Mouse (Mus musculus): ENCODE measurements around the gene Nme4.
"Not testable (repeated sequence)": the region's sequence is repeated elsewhere in the genome, so short reads cannot be mapped to it uniquely, and the experiment has no call there.

Gene Nme4

DNA sequence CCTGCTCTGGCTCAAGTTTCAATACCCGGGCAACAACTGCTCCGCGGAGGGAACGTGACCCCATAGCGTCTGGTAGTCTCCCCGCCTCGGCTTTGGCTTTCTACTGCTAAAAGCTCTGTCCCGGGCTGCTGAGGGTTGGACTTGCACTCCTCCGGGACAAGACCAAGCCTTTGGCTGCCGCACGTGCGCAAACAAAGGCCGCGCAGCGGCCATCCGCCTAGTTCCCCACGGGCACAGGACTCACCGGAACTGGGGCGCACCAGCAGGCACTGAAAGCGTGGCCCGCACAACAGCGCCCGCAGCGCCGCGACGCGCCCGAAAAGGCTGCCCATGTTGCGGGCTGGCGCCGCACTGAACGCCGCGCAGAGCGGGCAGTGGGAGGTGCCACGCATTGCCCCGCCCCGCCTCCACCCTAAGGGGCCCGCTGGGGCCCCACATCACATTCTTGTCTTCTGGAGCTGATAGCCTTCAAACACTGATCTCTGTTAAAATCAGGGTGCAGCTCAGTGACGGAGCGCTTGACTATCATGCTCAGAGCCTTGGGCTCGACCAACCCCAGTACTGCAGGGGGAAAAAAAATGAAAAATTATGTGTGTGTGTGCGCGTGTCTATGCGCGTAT, at the start of gene Nme4:
Nme4 (minus strand) TSS at position 482 of the 620 bp plus-strand sequence.
- DNase-seq (ENCODE audit: low spot score), result no peak

DNA sequence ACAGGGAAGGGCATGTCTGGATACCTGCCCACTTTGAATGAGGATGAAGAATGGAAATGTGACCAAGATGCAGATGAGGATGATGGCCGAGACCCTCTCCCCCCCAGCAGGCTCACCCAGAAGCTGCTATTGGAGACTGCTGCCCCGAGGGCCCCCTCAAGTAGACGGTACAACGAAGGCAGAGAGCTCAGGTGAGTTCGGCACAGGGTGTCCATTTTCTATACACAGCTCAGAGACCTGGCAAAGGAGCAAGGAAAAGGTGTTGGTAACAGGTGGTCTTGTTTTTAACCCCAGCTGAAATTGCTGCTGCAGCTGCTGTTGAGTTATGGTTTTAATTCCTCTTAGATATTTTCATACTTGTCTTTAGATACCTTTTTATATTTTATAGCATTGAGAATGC, 48.0 kb upstream of the Nme4 start:
- no peak for DNase-seq (ENCODE audit: low spot score)

DNA sequence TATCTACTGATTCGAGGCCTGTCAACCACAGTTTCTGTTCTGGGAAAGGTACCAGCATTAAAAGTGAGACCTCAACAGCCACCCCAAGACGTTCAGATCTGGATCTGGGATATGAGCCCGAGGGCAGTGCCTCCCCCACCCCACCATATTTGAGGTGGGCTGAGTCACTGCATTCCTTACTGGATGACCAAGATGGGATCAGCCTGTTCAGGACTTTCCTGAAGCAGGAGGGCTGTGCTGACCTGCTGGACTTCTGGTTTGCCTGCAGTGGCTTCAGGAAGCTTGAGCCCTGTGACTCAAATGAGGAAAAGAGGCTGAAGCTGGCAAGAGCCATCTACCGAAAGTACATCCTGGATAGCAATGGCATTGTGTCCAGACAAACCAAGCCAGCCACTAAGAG, 47.4 kb upstream of the Nme4 start:
- DNase-seq (ENCODE audit: low spot score), result no peak

DNA sequence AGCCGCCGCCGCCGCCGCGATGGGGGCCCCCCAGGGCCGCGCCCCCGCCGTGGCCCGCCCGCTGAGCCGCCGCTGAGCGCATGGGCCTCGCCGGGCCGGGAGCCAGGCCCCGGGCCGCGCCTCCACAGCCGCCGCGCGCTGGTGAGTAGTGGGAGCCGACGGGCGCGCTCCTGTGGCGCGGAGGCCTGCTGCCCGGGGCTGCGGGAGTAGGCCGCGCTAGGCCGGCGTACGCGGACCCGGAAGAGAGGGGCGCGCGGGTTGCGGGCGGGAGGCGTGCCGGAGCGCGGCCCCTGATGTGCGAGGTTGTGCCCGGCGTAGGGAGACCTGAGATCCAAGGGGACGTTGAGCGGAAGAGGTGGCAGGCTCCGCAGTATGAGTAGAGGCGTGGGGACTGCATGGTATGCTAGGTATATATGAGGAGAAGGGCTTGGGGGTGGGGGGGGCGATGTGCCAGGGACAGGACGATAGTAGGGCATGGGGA, 43.5 kb upstream of the Nme4 start:
- DNase-seq (ENCODE audit: low spot score), result no peak

DNA sequence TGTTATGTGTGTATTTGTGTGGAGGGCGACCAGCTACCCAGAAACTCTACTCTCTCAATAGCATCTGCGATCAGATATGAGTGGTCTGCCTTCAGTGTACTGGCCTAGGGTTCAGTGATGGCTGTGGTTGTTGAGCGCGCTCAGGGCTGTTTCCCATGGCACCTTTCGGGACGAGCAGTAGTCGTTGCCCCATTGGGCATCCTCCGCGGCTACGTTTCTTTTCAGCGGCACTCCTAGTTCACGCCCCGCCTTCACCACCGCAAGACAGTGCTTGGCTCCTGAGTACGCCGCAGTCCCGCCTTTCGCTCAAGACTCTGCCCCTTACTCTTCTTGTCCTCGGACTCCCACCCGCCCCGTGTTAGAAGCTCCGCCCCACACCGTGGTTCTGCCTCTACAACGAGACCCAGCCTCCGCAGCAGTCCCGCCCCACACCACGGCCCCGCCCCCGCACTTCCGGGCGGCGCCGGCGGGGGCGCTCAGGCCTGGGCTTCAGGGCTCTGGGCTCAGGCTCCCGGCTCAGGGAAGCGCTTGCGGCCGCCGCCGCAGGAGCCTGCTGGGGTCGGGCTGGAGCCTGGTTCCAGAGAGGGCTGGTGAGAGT, 42.9 kb upstream of the Nme4 start, which contains the start of gene Axin1:
Axin1 (plus strand) TSS at position 450 of the 598 bp plus-strand sequence.
- DNase-seq (ENCODE audit: low spot score), result peak; percentile 87

DNA sequence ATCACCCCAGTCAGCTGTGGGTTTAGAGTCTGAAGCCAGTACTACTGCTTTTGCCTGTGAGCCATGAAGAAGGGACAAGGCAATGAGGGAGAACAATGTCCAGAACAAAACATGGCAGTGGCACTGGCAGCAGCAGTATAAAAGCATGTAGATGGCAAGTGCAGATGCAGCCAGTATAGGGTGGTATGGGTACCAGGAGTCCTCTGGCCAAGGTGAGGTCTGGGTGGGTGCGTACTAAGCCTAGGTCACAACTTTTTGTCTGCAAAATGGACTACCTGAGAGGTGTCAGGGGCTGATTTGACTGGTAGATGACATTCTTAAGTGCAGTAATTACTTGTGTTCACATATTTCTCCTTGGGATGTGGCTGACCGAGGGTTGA, 42.3 kb upstream of the Nme4 start:
- DNase-seq (ENCODE audit: low spot score), result no peak

DNA sequence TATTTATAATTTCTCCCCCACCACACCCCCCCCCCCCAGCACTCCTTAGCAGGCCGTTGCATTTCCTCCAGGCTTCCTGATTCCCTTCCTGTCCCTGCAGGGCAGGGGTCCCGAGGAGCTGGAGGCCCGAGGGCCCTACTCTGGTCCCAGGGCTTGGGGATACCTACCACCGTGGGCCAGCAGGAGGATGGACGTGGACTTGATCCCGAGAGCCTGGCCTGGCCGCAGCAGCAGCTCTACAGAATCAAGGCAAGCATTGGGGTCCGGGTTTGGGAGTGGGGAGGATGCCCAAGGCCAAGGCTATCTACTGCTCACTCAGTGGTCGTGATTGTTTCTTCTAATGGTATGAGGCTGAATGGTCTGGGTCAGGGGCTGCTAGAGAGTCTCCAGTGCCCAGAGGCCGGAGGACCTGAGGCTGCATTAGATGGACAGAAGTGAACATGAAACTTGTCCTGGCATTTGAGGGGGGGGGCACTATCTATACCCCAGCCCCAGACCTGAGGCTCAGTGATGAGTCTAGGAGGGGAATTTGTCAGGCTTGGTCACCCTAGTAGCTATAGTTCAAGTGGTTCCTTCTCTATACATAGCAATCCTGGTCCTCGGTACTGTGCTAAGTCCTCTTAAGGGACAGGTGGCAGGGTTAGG, 41.8 kb upstream of the Nme4 start:
- DNase-seq (ENCODE audit: low spot score), result no peak

DNA sequence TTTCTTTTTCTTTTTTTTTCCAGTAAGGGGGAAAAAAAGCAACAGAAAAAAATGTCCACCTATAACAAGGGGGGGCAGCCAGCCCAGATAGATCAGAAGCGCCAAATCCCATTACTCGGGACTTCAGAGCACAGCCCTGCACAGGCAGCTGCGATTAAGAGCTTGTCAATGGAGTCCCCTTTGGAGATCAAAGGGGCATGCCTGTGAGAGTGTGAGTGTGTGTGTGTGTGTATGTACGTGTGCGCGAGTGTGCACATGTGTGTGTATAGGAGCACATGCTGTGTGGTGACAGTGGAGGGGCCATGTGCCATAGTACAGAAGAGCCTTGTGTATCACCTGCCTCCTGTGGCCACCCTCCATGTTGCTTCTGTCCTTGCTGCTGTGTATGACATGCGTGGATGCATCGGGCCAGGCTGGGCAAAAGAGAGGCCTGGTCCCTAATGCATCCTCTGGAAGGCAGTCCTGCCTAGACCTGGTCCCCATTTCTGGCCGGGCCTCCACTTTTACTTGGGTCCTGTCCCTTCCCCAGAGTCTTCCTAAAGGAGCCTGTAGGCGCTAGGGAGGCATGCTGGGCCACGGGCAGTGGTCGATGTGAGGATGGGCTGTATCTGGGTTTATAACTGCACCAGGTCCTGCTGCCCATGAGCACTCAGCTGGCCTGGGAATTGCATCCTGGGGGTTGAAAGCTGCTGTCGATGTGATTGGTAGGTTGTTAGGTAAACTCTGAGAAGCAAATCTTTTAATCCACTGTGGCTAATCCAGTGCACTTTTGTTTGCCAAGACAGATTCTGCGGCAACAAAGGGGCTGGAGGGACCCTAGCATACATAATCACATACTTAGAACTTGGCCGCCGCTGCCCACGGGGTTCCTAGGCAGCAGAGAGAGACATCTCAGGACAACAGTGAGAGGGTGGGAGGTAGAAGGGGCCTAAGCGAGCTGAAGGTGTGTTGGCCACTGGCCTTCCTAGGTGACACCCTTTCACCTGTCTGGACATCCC, 36.8 kb upstream of the Nme4 start:
- DNase-seq (ENCODE audit: low spot score), result no peak

DNA sequence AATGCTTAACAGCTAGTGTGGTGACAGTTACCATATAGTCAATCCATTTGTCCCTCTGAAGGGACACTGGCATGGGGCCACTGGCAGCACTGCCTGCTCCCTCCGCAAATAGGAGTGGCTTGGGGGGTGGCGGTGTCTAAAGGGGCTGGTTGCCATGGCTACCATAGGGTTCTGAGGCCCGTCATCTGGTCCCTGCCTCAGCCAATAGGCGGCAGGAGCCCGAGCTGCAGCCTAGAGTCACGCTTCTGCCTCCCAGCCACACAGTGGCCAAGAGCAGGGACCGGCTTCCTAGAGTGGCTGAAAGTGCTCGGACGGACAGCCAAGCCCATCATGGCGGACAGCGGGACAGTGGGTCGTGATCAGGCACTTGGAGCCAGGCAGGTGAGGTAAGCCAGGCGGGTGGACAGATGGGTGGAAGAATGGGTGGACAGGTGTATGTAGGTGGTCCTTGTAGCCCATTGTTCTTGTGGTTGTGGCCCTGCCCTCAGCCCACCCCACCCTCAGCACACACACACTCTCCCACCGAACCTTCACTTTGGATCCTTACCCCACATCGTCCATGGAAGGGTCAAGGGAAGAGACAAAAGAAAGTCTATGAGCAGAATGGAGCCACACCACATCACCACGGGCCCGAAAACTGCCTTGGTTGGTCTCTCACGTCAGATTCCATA, 35.8 kb upstream of the Nme4 start:
- DNase-seq (ENCODE audit: low spot score), result no peak

DNA sequence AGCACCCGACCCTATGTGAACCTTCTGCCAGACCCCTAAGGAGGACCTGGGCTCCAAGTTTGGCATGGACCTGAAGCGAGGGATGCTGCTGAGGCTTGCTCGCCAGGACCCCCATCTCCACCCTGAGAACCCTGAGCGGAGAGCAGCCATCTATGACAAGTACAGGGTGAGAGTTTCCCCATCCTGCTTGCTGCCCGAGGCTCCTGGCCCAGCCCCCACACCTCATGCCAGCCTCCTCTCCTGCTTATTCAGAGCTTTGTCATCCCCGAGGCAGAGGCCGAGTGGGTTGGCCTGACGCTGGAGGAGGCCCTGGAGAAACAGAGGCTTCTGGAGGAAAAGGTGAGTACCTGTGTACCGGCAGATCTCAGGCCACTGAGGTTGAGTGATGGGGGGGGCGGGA, 29.8 kb upstream of the Nme4 start:
- no peak for DNase-seq (ENCODE audit: low spot score)

DNA sequence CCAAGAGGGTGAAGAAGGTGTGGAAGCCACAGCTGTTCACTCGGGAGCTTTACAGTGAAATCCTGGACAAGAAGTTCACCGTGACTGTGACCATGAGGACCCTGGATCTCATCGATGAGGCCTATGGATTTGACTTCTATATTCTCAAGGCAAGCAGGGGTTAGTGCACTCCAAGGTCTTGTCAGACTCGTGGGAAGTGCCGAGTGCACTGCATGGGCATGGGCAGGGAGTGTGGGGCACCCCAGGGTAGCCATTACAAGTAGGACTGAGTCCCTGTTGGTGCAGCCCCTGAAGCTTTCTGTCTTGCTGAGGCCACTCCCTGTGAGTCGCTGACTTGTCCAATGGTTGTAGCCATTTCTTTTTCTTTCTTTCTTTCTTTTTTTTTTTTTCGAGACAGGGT, 29.2 kb upstream of the Nme4 start:
- DNase-seq (ENCODE audit: low spot score), result no peak

DNA sequence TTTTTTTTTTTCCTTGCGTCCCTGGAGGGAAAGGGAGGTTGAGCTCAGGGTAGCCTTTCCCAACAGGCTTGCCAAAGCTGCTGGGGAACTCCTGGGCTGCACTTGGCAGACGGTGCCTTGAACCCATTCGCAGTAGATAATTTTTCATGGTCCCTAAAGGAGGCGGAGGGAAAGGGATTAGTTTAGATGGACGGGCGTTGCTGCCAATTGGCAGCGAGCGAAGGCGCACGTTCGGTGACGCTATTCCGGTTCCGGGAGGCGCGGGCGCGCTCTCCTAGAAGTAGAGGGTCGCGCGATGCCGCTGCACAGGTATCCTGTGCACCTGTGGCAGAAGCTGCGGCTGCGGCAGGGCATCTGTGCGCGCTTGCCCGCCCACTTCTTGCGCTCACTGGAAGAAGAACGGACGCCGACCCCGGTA, 27.9 kb upstream of the Nme4 start, which contains the start of gene Mrpl28:
Mrpl28 (plus strand) TSS at position 234 of the 418 bp plus-strand sequence.
- peak; percentile 76 for DNase-seq (ENCODE audit: low spot score)

DNA sequence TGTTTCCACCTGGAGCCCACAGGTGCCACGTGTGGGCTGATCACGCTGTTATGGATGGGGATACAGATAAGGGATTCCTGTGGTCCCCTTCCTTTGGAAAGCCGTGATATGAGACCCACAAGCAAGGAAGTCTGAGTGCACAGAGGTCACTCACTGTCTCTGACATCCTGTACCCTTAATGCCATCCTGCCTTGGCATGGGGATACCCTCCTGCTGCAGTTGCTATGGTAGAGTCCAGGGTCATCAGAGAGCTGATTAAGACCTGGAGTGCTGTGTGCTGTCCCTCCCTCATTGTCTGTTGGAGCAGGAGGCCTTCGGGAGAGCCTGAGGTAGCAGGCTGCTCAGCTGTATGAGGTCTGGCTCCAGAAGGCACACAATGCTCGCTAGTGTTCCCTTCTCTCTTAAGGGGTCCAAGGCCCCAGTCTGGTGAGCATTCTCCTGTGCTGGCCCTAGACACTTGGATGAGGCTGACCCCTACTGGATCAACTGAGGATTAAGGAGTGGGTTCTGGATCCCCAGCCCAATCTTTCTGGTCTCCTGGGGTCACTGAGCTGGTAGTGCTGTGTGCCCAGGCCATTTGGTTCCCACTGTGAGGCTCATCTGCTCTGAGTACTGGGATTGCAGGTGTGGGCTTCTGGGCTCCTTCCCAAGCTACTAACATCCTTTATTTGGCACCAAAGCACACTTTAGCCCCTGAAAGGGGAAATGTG, 27.2 kb upstream of the Nme4 start:
- no peak for DNase-seq (ENCODE audit: low spot score)

DNA sequence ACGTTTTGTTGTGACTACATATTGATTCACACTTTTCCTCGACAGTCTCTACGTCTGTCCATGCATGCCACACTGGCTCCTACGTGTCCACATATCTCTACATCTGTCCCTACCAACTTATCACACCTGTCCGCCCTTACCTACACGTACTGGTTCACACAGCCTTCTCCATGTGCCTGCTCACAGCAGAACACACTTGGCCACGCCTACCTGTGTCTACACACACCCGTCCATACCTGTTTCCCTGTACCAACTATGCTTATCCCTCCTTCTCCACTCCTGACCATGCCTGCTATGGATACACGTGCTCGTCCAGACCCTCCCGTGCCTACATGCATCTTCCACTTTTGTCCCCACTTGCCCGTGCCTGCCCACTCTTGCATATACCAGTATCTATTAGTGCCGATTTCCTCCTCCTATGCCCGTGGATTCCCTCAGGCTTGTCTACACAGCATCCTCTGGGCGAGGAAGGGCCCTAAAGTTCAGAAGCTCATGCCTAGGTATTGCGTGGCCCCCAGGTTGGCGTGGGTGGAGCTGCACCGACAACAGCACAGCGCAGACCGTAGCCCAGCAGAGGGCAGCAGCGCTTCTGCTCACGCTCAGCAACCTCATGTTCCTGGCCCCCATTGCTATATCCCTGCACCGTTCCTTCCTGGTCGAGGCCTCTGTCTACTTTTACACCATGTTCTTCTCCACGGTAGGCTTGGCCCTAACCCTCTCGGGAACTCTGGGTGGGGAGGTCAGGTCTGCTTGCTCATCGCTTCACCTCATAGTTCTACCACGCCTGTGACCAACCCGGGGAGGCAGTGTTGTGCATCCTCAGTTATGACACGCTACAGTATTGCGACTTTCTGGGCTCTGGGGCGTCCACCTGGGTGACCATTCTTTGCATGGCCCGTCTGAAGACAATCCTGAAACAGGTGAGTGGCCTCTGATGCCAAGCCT, 24.6 kb upstream of the Nme4 start:
- DNase-seq (ENCODE audit: low spot score), result no peak

DNA sequence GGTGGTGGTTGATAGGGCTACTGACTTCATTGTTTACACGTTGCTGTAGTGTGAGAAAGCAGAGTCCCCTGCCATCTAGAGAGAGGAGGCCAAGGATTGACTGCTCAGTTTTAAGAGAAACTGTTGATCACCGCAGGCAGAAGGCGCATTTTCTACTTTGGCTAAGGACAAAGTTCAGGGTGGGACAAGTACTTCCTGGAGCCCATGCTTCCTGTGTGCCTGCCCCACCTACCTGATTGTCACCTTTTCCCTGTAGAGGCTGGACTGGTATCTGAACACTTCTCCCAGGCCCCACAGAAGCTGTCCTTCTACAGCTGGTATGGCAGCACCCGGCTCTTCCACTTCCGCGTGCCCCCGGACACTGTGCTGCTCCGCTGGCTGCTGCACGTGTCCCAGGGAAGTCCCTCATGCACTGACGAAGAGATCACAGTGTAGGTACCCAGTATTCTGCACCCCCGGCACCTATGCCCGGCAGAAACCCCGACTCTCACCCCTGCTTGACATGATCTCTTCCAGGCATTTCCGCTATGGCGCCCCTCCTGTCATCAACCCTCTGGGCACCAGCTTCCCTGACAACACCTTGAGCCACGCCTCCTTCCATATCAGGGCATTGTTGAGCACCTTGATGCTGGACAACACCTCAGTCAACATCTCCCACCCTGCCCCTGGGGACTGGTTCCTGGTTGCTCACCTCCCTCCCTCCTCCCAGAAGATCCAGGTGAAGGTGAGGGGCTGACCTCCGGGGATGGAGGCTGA, 21.3 kb upstream of the Nme4 start:
- DNase-seq (ENCODE audit: low spot score), result no peak

DNA sequence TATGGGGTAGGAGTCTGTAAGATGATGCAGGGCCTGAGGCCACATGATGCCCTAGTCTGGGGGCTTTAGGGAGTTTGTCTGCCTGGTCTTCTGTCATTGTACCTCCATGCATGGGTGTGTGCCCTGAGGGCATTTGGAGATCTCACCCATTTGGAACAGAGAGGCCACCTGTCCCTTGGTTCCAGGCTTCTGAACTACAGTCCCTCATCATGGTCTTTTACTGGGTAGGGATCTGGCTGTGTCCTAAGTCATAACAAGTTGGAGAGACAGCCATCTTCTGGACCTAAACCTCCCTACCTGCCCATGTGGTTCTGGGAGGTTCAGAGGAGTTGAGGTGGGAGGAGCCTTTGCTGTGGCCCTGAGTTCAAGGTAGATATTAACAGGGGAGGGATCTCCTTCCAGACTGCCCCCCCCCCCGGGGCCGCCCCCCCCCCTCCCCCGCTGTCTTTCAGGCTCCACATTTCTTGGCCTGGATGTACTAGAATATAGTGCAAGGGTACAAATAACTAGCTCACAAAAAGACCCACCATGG, 20.6 kb upstream of the Nme4 start:
- DNase-seq (ENCODE audit: low spot score), result no peak

DNA sequence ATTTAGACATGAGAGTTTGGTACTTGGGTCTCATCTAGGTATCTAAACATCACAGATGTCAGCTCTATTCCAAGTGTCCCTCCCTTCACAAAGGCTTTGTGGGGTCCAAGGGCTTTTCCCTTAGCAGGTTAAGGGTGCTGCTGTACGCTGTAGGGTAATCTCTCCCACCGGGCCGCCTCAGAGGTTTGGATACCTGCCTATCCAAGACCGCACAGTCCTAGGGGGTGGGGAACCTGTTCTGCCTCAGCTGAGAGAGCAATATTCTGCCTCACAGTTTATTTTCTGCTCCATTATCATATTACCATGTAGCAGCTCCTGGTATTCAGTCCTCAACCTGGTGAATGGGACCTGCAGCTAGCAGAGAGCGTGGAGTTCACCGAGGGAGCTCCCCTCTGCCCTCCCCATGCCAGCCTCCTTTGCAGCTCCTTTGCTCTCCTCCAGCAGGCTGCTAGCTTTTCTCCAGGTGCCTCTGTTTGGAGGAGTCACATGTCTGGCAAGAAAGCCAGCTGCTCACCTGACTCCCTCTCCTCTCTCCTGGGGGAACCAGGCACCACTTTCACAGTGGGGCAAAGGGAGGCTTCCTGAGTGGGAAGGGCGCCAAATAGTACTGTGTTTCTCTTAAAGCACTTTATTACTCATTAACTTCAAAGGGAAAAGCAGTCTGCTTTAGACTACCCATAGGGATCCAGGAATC, 19.9 kb upstream of the Nme4 start:
- no peak for DNase-seq (ENCODE audit: low spot score)

DNA sequence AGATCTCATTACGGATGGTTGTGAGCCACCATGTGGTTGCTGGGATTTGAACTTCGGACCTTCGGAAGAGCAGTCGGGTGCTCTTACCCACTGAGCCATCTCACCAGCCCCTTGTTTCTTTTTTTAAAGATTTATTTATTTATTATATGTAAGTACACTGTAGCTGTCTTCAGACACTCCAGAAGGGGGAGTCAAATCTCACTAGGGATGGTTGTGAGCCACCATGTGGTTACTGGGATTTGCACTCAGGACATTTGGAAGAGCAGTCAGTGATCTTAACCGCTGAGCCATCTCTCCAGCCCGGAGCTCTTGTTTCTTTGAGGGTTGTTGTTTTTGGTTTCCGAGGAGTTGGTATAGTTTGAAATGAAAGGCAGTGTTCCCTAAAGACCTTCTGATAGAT, 19.1 kb upstream of the Nme4 start:
- not testable (repeated sequence) for DNase-seq (ENCODE audit: low spot score)
